Mouse (Mus musculus): Measurements from ENCODE around the gene Gpc5. TPM values are rescaled to one million over a fixed set of nuclear protein-coding genes. Genes with fewer than 3 reads are reported as not detected.
A peak's percentile ranks its signal among the peaks of the same experiment; 100 is the strongest.

The Gpc5 gene
- total RNA-seq, 1 experiment = 0.40 TPM

DNA sequence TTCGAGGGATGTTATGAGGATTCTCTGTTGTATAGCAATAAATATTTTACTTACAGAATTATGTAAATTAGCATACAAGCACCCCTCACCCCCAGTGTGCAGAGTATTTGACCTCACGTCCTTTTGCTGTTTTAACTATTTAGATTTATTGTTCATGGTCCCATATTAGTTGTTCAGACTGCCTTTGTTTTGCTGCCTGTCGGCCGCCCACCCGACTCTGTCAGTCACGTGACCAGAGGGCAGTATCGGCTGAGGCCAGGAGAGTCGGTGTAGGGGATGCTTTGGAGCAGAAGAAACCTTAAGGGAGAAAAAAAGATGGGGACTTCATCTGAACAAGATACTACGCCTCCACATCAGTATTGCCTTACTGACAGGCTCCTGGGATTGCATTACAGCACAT, 14.7 kb upstream of the Gpc5 start:
- no peak overlapping the region for H3K27ac ChIP-seq (ENCODE audit: insufficient read depth, low read depth, low read length, poor library complexity, severe bottlenecking)
- no peak for DNase-seq (ENCODE audit: low read depth, low spot score)
- TF ChIP-seq MAFK (IDR thresholded peaks at IDR 0.05; ENCODE audit: insufficient read depth, low read depth, low read length) = no peak
- TF ChIP-seq ZNF384 (IDR thresholded peaks at IDR 0.05; ENCODE audit: low read depth, low read length) = no peak
- TF ChIP-seq ZC3H11A (IDR thresholded peaks at IDR 0.05; ENCODE audit: borderline replicate concordance, low read depth, low read length) = no peak
- TF ChIP-seq HCFC1 (IDR thresholded peaks at IDR 0.05; ENCODE audit: borderline replicate concordance, insufficient read depth, low read length) = no peak
- TF ChIP-seq CHD2 (IDR thresholded peaks at IDR 0.05; ENCODE audit: low read depth, low read length) = no peak
- no peak overlapping the region for H3K9ac ChIP-seq (ENCODE audit: insufficient read depth, low read depth, low read length, poor library complexity, severe bottlenecking)
- H3K9me3 ChIP-seq (ENCODE audit: control insufficient read depth, insufficient read depth, low read depth, low read length) = no peaks in the 10 kb centered on the region
- in situ Hi-C loops (cut with MboI; ENCODE audit: low sequenced_read_pairs in 2 of 2, unreplicated experiment in 2 of 2) = no loop called here
- H3K4me3 ChIP-seq (ENCODE audit: insufficient read depth in 1 of 2, low read depth in 1 of 2, low read length in 2 of 2, poor library complexity in 1 of 2, severe bottlenecking in 1 of 2) = no peak overlapping the region
- no peaks in the 10 kb centered on the region for H3K36me3 ChIP-seq (ENCODE audit: control insufficient read depth, insufficient read depth, low read length, poor library complexity, severe bottlenecking)
- no peaks in the 10 kb centered on the region for H3K4me1 ChIP-seq (ENCODE audit: control insufficient read depth in 2 of 2, insufficient read depth in 2 of 2, low read length in 2 of 2, poor library complexity in 1 of 2)

GRCm38 (mm10) chr14:115078064-115078463, 14.0 kb upstream of the Gpc5 start:
- TF ChIP-seq MAFK (IDR thresholded peaks at IDR 0.05; ENCODE audit: insufficient read depth, low read depth, low read length) (no peak), ZC3H11A (IDR thresholded peaks at IDR 0.05; ENCODE audit: borderline replicate concordance, low read depth, low read length) (no peak), CHD2 (IDR thresholded peaks at IDR 0.05; ENCODE audit: low read depth, low read length) (no peak), HCFC1 (IDR thresholded peaks at IDR 0.05; ENCODE audit: borderline replicate concordance, insufficient read depth, low read length) (no peak), ZNF384 (IDR thresholded peaks at IDR 0.05; ENCODE audit: low read depth, low read length) (no peak)
- Histone ChIP-seq H3K27ac (ENCODE audit: insufficient read depth, low read depth, low read length, poor library complexity, severe bottlenecking) (no peak overlapping the region), H3K9ac (ENCODE audit: insufficient read depth, low read depth, low read length, poor library complexity, severe bottlenecking) (no peak overlapping the region), H3K4me3 (ENCODE audit: insufficient read depth in 1 of 2, low read depth in 1 of 2, low read length in 2 of 2, poor library complexity in 1 of 2, severe bottlenecking in 1 of 2) (no peak overlapping the region), H3K9me3 (ENCODE audit: control insufficient read depth, insufficient read depth, low read depth, low read length) (no peaks in the 10 kb centered on the region), H3K4me1 (ENCODE audit: control insufficient read depth in 2 of 2, insufficient read depth in 2 of 2, low read length in 2 of 2, poor library complexity in 1 of 2) (no peaks in the 10 kb centered on the region), H3K36me3 (ENCODE audit: control insufficient read depth, insufficient read depth, low read length, poor library complexity, severe bottlenecking) (no peaks in the 10 kb centered on the region)
- DNase-seq (ENCODE audit: low read depth, low spot score) = no peak
- in situ Hi-C loops (cut with MboI; ENCODE audit: low sequenced_read_pairs in 2 of 2, unreplicated experiment in 2 of 2) = no loop called here

GRCm38 (mm10) chr14:115081728-115082502, 10.1 kb upstream of the Gpc5 start:
- Histone ChIP-seq H3K27ac (ENCODE audit: insufficient read depth, low read depth, low read length, poor library complexity, severe bottlenecking) (no peak overlapping the region), H3K36me3 (ENCODE audit: control insufficient read depth, insufficient read depth, low read length, poor library complexity, severe bottlenecking) (no peaks in the 10 kb centered on the region), H3K4me1 (ENCODE audit: control insufficient read depth in 2 of 2, insufficient read depth in 2 of 2, low read length in 2 of 2, poor library complexity in 1 of 2) (no peaks in the 10 kb centered on the region), H3K9me3 (ENCODE audit: control insufficient read depth, insufficient read depth, low read depth, low read length) (no peaks in the 10 kb centered on the region), H3K9ac (ENCODE audit: insufficient read depth, low read depth, low read length, poor library complexity, severe bottlenecking) (no peak overlapping the region), H3K4me3 (ENCODE audit: insufficient read depth in 1 of 2, low read depth in 1 of 2, low read length in 2 of 2, poor library complexity in 1 of 2, severe bottlenecking in 1 of 2) (no peak overlapping the region)
- in situ Hi-C loops (cut with MboI; ENCODE audit: low sequenced_read_pairs in 2 of 2, unreplicated experiment in 2 of 2) = no loop called here
- DNase-seq (ENCODE audit: low read depth, low spot score) = no peak
- no peak for TF ChIP-seq MAFK (IDR thresholded peaks at IDR 0.05; ENCODE audit: insufficient read depth, low read depth, low read length)
- no peak for TF ChIP-seq ZC3H11A (IDR thresholded peaks at IDR 0.05; ENCODE audit: borderline replicate concordance, low read depth, low read length)
- TF ChIP-seq CHD2 (IDR thresholded peaks at IDR 0.05; ENCODE audit: low read depth, low read length) = no peak
- TF ChIP-seq ZNF384 (IDR thresholded peaks at IDR 0.05; ENCODE audit: low read depth, low read length) = no peak
- TF ChIP-seq HCFC1 (IDR thresholded peaks at IDR 0.05; ENCODE audit: borderline replicate concordance, insufficient read depth, low read length) = no peak

DNA sequence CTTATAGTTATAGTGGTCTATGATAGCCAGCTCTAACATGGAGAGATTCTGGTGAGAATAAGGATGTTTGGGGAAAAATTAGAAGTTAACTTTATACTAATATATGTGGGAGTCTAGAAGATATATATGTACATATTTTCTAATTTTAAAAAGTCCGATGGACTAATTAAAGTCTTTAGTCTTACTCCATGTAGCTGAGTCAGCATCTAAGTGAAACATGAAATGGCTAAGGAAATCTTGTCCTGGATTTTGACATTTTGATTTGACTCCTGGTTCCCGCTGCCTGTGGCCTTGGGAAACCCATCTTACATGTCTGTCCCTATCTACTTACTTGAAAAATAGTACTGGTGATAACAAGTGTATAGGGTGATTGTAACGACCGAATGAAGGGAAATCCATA, 1.5 kb upstream of the Gpc5 start:
- H3K9me3 ChIP-seq (ENCODE audit: control insufficient read depth, insufficient read depth, low read depth, low read length) = no peaks in the 10 kb centered on the region
- in situ Hi-C loops (cut with MboI; ENCODE audit: low sequenced_read_pairs in 2 of 2, unreplicated experiment in 2 of 2) = no loop called here
- no peaks in the 10 kb centered on the region for H3K36me3 ChIP-seq (ENCODE audit: control insufficient read depth, insufficient read depth, low read length, poor library complexity, severe bottlenecking)
- no peak overlapping the region for H3K4me3 ChIP-seq (ENCODE audit: insufficient read depth in 1 of 2, low read depth in 1 of 2, low read length in 2 of 2, poor library complexity in 1 of 2, severe bottlenecking in 1 of 2)
- no peak overlapping the region for H3K9ac ChIP-seq (ENCODE audit: insufficient read depth, low read depth, low read length, poor library complexity, severe bottlenecking)
- no peaks in the 10 kb centered on the region for H3K4me1 ChIP-seq (ENCODE audit: control insufficient read depth in 2 of 2, insufficient read depth in 2 of 2, low read length in 2 of 2, poor library complexity in 1 of 2)
- DNase-seq (ENCODE audit: low read depth, low spot score) = no peak
- H3K27ac ChIP-seq (ENCODE audit: insufficient read depth, low read depth, low read length, poor library complexity, severe bottlenecking) = no peak overlapping the region
- 0 out of 2 replicates have a peak, but pooled peaks have one; percentile 50 for TF ChIP-seq MAFK (IDR thresholded peaks at IDR 0.05; ENCODE audit: insufficient read depth, low read depth, low read length)
- no peak for TF ChIP-seq HCFC1 (IDR thresholded peaks at IDR 0.05; ENCODE audit: borderline replicate concordance, insufficient read depth, low read length)
